Mouse (Mus musculus) bone marrow macrophage, adult 2 months (primary cell): ENCODE data around the gene Oscar. TPM values are rescaled to one million over a fixed set of nuclear protein-coding genes. Genes with fewer than 3 reads are reported as not detected.
"Not testable (repeated sequence)": the region's sequence is repeated elsewhere in the genome, so short reads cannot be mapped to it uniquely, and the experiment has no call there.

Experiments
- H3K27ac ChIP-seq: 2 replicates; pipeline ENCODE4 v1.5.1; 2012; ENCODE audit warnings: low read depth, low read length; ENCODE audit not compliant: insufficient read depth
- H3K4me1 ChIP-seq: 2 replicates; pipeline ENCODE4 v1.6.1; 2012; ENCODE audit warnings: low read length; ENCODE audit not compliant: control insufficient read depth, insufficient read depth
- H3K4me3 ChIP-seq: 2 replicates; pipeline ENCODE4 v1.5.1; 2012; ENCODE audit warnings: mild to moderate bottlenecking, low read length, moderate library complexity; ENCODE audit not compliant: insufficient read depth
- CTCF ChIP-seq: IDR thresholded peaks from 2 replicates; pipeline ENCODE4 v1.5.1; 2012; ENCODE audit warnings: low read depth, mild to moderate bottlenecking, low read length, moderate library complexity
- POLR2A ChIP-seq: IDR thresholded peaks from 2 replicates; pipeline ENCODE4 v1.6.1; 2012; ENCODE audit warnings: mild to moderate bottlenecking, low read depth, low read length, borderline replicate concordance
- polyA plus RNA-seq: library from polyadenylated mRNA; stranded (reverse); fragments of >200 nt; gene quantifications from 2 replicates; pipeline ENCODE4 v1.2.4, GENCODE M21; 2012; ENCODE audit not compliant: missing spikeins, insufficient read depth, insufficient read length

The Oscar gene
- polyA plus RNA-seq, 1 experiment = not detected

- H3K4me1 ChIP-seq = peaks cover 12% of the 10 kb centered on the region
These were observed 5.5 kb downstream of the Oscar start for GRCm38 (mm10) chr7:3610437-3610836.

GRCm38 (mm10) chr7:3609082-3609481, 6.9 kb downstream of the Oscar start:
- TF ChIP-seq POLR2A = no peak
- no peak for TF ChIP-seq CTCF
- Histone ChIP-seq H3K27ac (no peak overlapping the region), H3K4me1 (peaks cover 7% of the 10 kb centered on the region), H3K4me3 (no peak overlapping the region)

More at GRCm38 (mm10) chr7:3610437-3610836, 5.5 kb downstream of the Oscar start:
- H3K27ac ChIP-seq = no peak overlapping the region
- TF ChIP-seq POLR2A (no peak), CTCF (no peak)
- H3K4me3 ChIP-seq = no peak overlapping the region

GRCm38 (mm10) chr7:3608668-3609067, 7.3 kb downstream of the Oscar start:
- H3K27ac ChIP-seq = no peak overlapping the region
- TF ChIP-seq POLR2A = no peak
- TF ChIP-seq CTCF = no peak

GRCm38 (mm10) chr7:3607391-3607790, 8.6 kb downstream of the Oscar start:
- H3K4me1 ChIP-seq = peaks cover 7% of the 10 kb centered on the region
- no peak overlapping the region for H3K4me3 ChIP-seq
- TF ChIP-seq CTCF (no peak), POLR2A (no peak)
- no peak overlapping the region for H3K27ac ChIP-seq

More at GRCm38 (mm10) chr7:3608668-3609067, 7.3 kb downstream of the Oscar start:
- Histone ChIP-seq H3K4me3 (no peak overlapping the region), H3K4me1 (peaks cover 7% of the 10 kb centered on the region)

- H3K4me1 ChIP-seq = peaks cover 7% of the 10 kb centered on the region
- no peak overlapping the region for H3K27ac ChIP-seq
- no peak for TF ChIP-seq POLR2A
- TF ChIP-seq CTCF = 0 out of 2 replicates have a peak, but pooled peaks have one; percentile 24
- H3K4me3 ChIP-seq = no peak overlapping the region
These were observed 9.2 kb downstream of the Oscar start for GRCm38 (mm10) chr7:3606798-3607197.

GRCm38 (mm10) chr7:3601119-3601518, 14.8 kb downstream of the Oscar start:
- Histone ChIP-seq H3K4me3 (no peak overlapping the region), H3K4me1 (peaks cover 9% of the 10 kb centered on the region), H3K27ac (no peak overlapping the region)
- no peak for TF ChIP-seq CTCF
- no peak for TF ChIP-seq POLR2A

- H3K27ac ChIP-seq = peak overlapping the region; percentile 96
- not testable (repeated sequence) for H3K4me3 ChIP-seq
These were observed 18.2 kb downstream of the Oscar start for GRCm38 (mm10) chr7:3597755-3598154.

GRCm38 (mm10) chr7:3595146-3595545, 20.8 kb downstream of the Oscar start:
- Histone ChIP-seq H3K27ac (no peak overlapping the region), H3K4me1 (peaks cover 9% of the 10 kb centered on the region), H3K4me3 (no peak overlapping the region)
- TF ChIP-seq POLR2A = no peak
- TF ChIP-seq CTCF = no peak

More at GRCm38 (mm10) chr7:3597755-3598154, 18.2 kb downstream of the Oscar start:
- H3K4me1 ChIP-seq = not testable (repeated sequence)

- H3K27ac ChIP-seq = no peak overlapping the region
- H3K4me1 ChIP-seq = peaks cover 9% of the 10 kb centered on the region
- H3K4me3 ChIP-seq = no peak overlapping the region
- TF ChIP-seq POLR2A = no peak
- no peak for TF ChIP-seq CTCF
These were observed 21.3 kb downstream of the Oscar start for GRCm38 (mm10) chr7:3594686-3595085.

GRCm38 (mm10) chr7:3593855-3594254, 22.1 kb downstream of the Oscar start:
- H3K4me3 ChIP-seq = no peak overlapping the region
- no peak for TF ChIP-seq POLR2A
- peaks cover 9% of the 10 kb centered on the region for H3K4me1 ChIP-seq
- H3K27ac ChIP-seq = no peak overlapping the region

- no peaks in the 10 kb centered on the region for H3K4me1 ChIP-seq
- H3K27ac ChIP-seq = no peak overlapping the region
- TF ChIP-seq CTCF (no peak), POLR2A (no peak)
- no peak overlapping the region for H3K4me3 ChIP-seq
These were observed 24.4 kb downstream of the Oscar start for GRCm38 (mm10) chr7:3591534-3591933.
